Mouse (Mus musculus) midbrain, embryonic 12.5 days (tissue): ENCODE measurements around the gene Avpi1. TPM values are rescaled to one million over a fixed set of nuclear protein-coding genes. Genes with fewer than 3 reads are reported as not detected.

ENCODE experiments used
- ATAC-seq: fragments of 200-750 bp; cut with Nextera tagmentation; 2 replicates; pipeline ENCODE4 v1.8.0; 2017; ENCODE audit warnings: low read depth, moderate TSS enrichment, moderate library complexity; ENCODE audit not compliant: low FRiP score
- H3K27ac ChIP-seq: fragments of 300-500 bp; sonication (generic); replicated peaks from 2 replicates; pipeline ENCODE4 v1.5.1; 2016; ENCODE audit warnings: mild to moderate bottlenecking
- H3K27me3 ChIP-seq: fragments of 300-500 bp; sonication (generic); 2 replicates; pipeline ENCODE4 v1.6.1; 2016; ENCODE audit warnings: mild to moderate bottlenecking
- H3K36me3 ChIP-seq: fragments of 300-500 bp; sonication (generic); 2 replicates; pipeline ENCODE4 v1.6.1; 2016
- H3K4me1 ChIP-seq: fragments of 300-500 bp; sonication (generic); 2 replicates; pipeline ENCODE4 v1.6.1; 2016
- H3K4me2 ChIP-seq: fragments of 300-500 bp; sonication (generic); replicated peaks from 2 replicates; pipeline ENCODE4 v1.6.1; 2016; ENCODE audit warnings: mild to moderate bottlenecking, moderate library complexity
- H3K4me3 ChIP-seq: fragments of 300-500 bp; sonication (generic); 2 replicates; pipeline ENCODE4 v1.5.1; 2016; ENCODE audit warnings: mild to moderate bottlenecking
- H3K9ac ChIP-seq: fragments of 300-500 bp; sonication (generic); replicated peaks from 2 replicates; pipeline ENCODE4 v1.6.1; 2016; ENCODE audit warnings: mild to moderate bottlenecking, moderate library complexity
- H3K9me3 ChIP-seq: fragments of 300-500 bp; sonication (generic); 2 replicates; pipeline ENCODE4 v1.6.1; 2016; ENCODE audit warnings: mild to moderate bottlenecking
- WGBS: fragments of 180-500 bp; shearing (Covaris S2); methylation state at CpG from one replicate; pipeline ENCODE4 v1.1.7; 2016; 5-methylcytosine and 5-hydroxymethylcytosine counted together
- polyA plus RNA-seq: library from polyadenylated mRNA; unstranded; fragments of >200 nt; fragmentation: Nextera tagmentation; extraction: Ambion mirVana; gene quantifications from 2 replicates; pipeline ENCODE4 v1.2.1, GENCODE M21; 2016

The Avpi1 gene
- polyA plus RNA-seq, 1 experiment from 2014 or later = 9.1 TPM

GRCm38 (mm10) chr19:42126219-42126605, 2.6 kb downstream of the Avpi1 start:
- Histone ChIP-seq H3K4me3 (no peak overlapping the region), H3K4me2 (no peak overlapping the region)

GRCm38 (mm10) chr19:42125501-42126218, 3.2 kb downstream of the Avpi1 start:
- no peak overlapping the region for H3K27ac ChIP-seq
- H3K9ac ChIP-seq = no peak overlapping the region
- H3K4me1 ChIP-seq = peaks cover 21% of the 10 kb centered on the region
- H3K4me3 ChIP-seq = no peak overlapping the region
- 83% methylated on average over 11 of the region's 11 CpGs for WGBS
- peaks cover 27% of the 10 kb centered on the region; the same call in 1 of the 2 replicates for H3K27me3 ChIP-seq
- no peaks in the 10 kb centered on the region for H3K9me3 ChIP-seq
- H3K4me2 ChIP-seq = no peak overlapping the region
- ATAC-seq = no peak
- peaks cover 17% of the 10 kb centered on the region for H3K36me3 ChIP-seq

More at GRCm38 (mm10) chr19:42126219-42126605, 2.6 kb downstream of the Avpi1 start:
- peaks cover 30% of the 10 kb centered on the region for H3K27me3 ChIP-seq
- H3K9ac ChIP-seq = no peak overlapping the region
- 92% methylated on average over 6 of the region's 6 CpGs for WGBS
- H3K27ac ChIP-seq = no peak overlapping the region
- peaks cover 24% of the 10 kb centered on the region for H3K4me1 ChIP-seq
- ATAC-seq = no peak
- peaks cover 11% of the 10 kb centered on the region for H3K36me3 ChIP-seq
- H3K9me3 ChIP-seq = no peaks in the 10 kb centered on the region

- no peak for ATAC-seq
- Histone ChIP-seq H3K4me2 (no peak overlapping the region), H3K27me3 (peaks cover 18% of the 10 kb centered on the region; the same call in 1 of the 2 replicates), H3K36me3 (peaks cover 26% of the 10 kb centered on the region), H3K4me1 (peaks cover 15% of the 10 kb centered on the region), H3K27ac (no peak overlapping the region), H3K4me3 (no peak overlapping the region), H3K9ac (no peak overlapping the region), H3K9me3 (no peaks in the 10 kb centered on the region)
- 85% methylated on average over 13 of the region's 13 CpGs for WGBS
These were observed 4.2 kb downstream of the Avpi1 start for GRCm38 (mm10) chr19:42124684-42125083.

- Histone ChIP-seq H3K4me1 (no peaks in the 10 kb centered on the region), H3K9ac (no peak overlapping the region), H3K4me3 (no peak overlapping the region), H3K27ac (no peak overlapping the region), H3K27me3 (no peaks in the 10 kb centered on the region), H3K4me2 (no peak overlapping the region), H3K9me3 (no peaks in the 10 kb centered on the region), H3K36me3 (peaks cover 64% of the 10 kb centered on the region)
- no peak for ATAC-seq
- 93% methylated on average over 8 of the region's 8 CpGs for WGBS
These were observed 8.4 kb downstream of the Avpi1 start for GRCm38 (mm10) chr19:42120451-42120850.

GRCm38 (mm10) chr19:42118596-42118995, 10.3 kb downstream of the Avpi1 start:
- no peak for ATAC-seq
- peaks cover 79% of the 10 kb centered on the region for H3K36me3 ChIP-seq
- WGBS = 90% methylated on average over 5 of the region's 5 CpGs
- H3K9me3 ChIP-seq = no peaks in the 10 kb centered on the region
- H3K9ac ChIP-seq = no peak overlapping the region
- H3K4me3 ChIP-seq = no peak overlapping the region
- no peak overlapping the region for H3K27ac ChIP-seq
- H3K4me2 ChIP-seq = no peak overlapping the region
- no peaks in the 10 kb centered on the region for H3K4me1 ChIP-seq
- no peaks in the 10 kb centered on the region for H3K27me3 ChIP-seq

- Histone ChIP-seq H3K27ac (no peak overlapping the region), H3K4me3 (no peak overlapping the region), H3K4me1 (no peaks in the 10 kb centered on the region), H3K36me3 (peaks cover 84% of the 10 kb centered on the region), H3K27me3 (no peaks in the 10 kb centered on the region), H3K9me3 (no peaks in the 10 kb centered on the region), H3K4me2 (no peak overlapping the region), H3K9ac (no peak overlapping the region)
- 96% methylated on average over 9 of the region's 9 CpGs for WGBS
- ATAC-seq = no peak
These were observed 10.7 kb downstream of the Avpi1 start for GRCm38 (mm10) chr19:42118142-42118541.

- no peaks in the 10 kb centered on the region for H3K27me3 ChIP-seq
- H3K36me3 ChIP-seq = peaks cover 73% of the 10 kb centered on the region
- H3K9me3 ChIP-seq = no peaks in the 10 kb centered on the region
- H3K27ac ChIP-seq = no peak overlapping the region
- no peak for ATAC-seq
- no peaks in the 10 kb centered on the region for H3K4me1 ChIP-seq
- H3K9ac ChIP-seq = no peak overlapping the region
- H3K4me2 ChIP-seq = no peak overlapping the region
- 91% methylated on average over 4 of the region's 4 CpGs for WGBS
- no peak overlapping the region for H3K4me3 ChIP-seq
These were observed 13.0 kb downstream of the Avpi1 start for GRCm38 (mm10) chr19:42115783-42116335.

GRCm38 (mm10) chr19:42104681-42105080, 24.2 kb downstream of the Avpi1 start:
- H3K9ac ChIP-seq = no peak overlapping the region
- no peak for ATAC-seq
- WGBS = 93% methylated on average over 9 of the region's 9 CpGs
- no peak overlapping the region for H3K4me3 ChIP-seq
- H3K27ac ChIP-seq = no peak overlapping the region
- no peaks in the 10 kb centered on the region for H3K27me3 ChIP-seq
- peaks cover 64% of the 10 kb centered on the region for H3K36me3 ChIP-seq
- no peak overlapping the region for H3K4me2 ChIP-seq
- no peaks in the 10 kb centered on the region for H3K4me1 ChIP-seq
- no peaks in the 10 kb centered on the region for H3K9me3 ChIP-seq

- Histone ChIP-seq H3K27ac (no peak overlapping the region), H3K27me3 (no peaks in the 10 kb centered on the region), H3K4me3 (no peak overlapping the region), H3K9me3 (no peaks in the 10 kb centered on the region), H3K4me2 (no peak overlapping the region), H3K9ac (no peak overlapping the region), H3K4me1 (no peaks in the 10 kb centered on the region), H3K36me3 (peaks cover 41% of the 10 kb centered on the region)
- WGBS = 95% methylated on average over 3 of the region's 3 CpGs
- ATAC-seq = no peak
These were observed 29.5 kb downstream of the Avpi1 start for GRCm38 (mm10) chr19:42099406-42099805.

GRCm38 (mm10) chr19:42090637-42091141, 38.2 kb downstream of the Avpi1 start:
- H3K9me3 ChIP-seq = no peaks in the 10 kb centered on the region
- H3K36me3 ChIP-seq = peaks cover 9% of the 10 kb centered on the region; the same call in 1 of the 2 replicates
- no peaks in the 10 kb centered on the region for H3K27me3 ChIP-seq
- H3K4me2 ChIP-seq = peak overlapping the region; percentile 83
- H3K4me1 ChIP-seq = peaks cover 22% of the 10 kb centered on the region
- peak overlapping the region; percentile 82 for H3K9ac ChIP-seq
- WGBS = under 1% methylated on average over 37 of the region's 52 CpGs
- H3K4me3 ChIP-seq = peak overlapping the region; percentile 89
- peak; percentile 76 for ATAC-seq
- H3K27ac ChIP-seq = peak overlapping the region; percentile 89

GRCm38 (mm10) chr19:42089748-42090595, 38.9 kb downstream of the Avpi1 start, which contains the start of gene Pi4k2a:
Pi4k2a (plus strand) TSS chr19:42090470.
- peak within 1 kb of the TSS; percentile 82 for H3K9ac ChIP-seq
- 2% methylated on average over 55 of the region's 55 CpGs for WGBS
- H3K4me2 ChIP-seq = peak within 1 kb of the TSS; percentile 83
- peak within 1 kb of the TSS; percentile 89 for H3K4me3 ChIP-seq
- H3K27ac ChIP-seq = peak within 1 kb of the TSS; percentile 89
- H3K27me3 ChIP-seq = no peaks in the 10 kb centered on the region
- H3K9me3 ChIP-seq = no peaks in the 10 kb centered on the region
- H3K4me1 ChIP-seq = peaks cover 26% of the 10 kb centered on the region
- peaks cover 5% of the 10 kb centered on the region; the same call in 1 of the 2 replicates for H3K36me3 ChIP-seq
- peak; percentile 97 for ATAC-seq
